Mouse (Mus musculus): ENCODE data around the gene Smpd4.
A peak's percentile ranks its signal among the peaks of the same experiment; 100 is the strongest.

The Smpd4 gene

GRCm38 (mm10) chr16:17619198-17620105 is at the start of gene Smpd4:
Gene Smpd4 (plus strand): TSS chr16:17619354.
- DNase-seq = peak; percentile 91 to 96

GRCm38 (mm10) chr16:17575870-17576824 is 43.0 kb upstream of the Smpd4 start:
- DNase-seq = peak; percentile 81 to 90

GRCm38 (mm10) chr16:17576825-17577215 is 42.3 kb upstream of the Smpd4 start:
- DNase-seq = no peak

GRCm38 (mm10) chr16:17583064-17583463 is 36.1 kb upstream of the Smpd4 start, which contains the start of gene Slc7a4:
Gene Slc7a4 (minus strand): TSS chr16:17583214.
- DNase-seq = peak in 1 of 2 experiments; percentile 53

- DNase-seq = no peak
Measured at GRCm38 (mm10) chr16:17584555-17584954, 34.6 kb upstream of the Smpd4 start.

- no peak for DNase-seq
Measured at GRCm38 (mm10) chr16:17590731-17591130, 28.4 kb upstream of the Smpd4 start.

- peak; percentile 6 to 10 for DNase-seq
Measured at GRCm38 (mm10) chr16:17600944-17601562, 18.1 kb upstream of the Smpd4 start.

- DNase-seq = no peak
Measured at GRCm38 (mm10) chr16:17604941-17605340, 14.2 kb upstream of the Smpd4 start.

GRCm38 (mm10) chr16:17605684-17606083 is 13.5 kb upstream of the Smpd4 start:
- no peak for DNase-seq

- no peak for DNase-seq
Measured at GRCm38 (mm10) chr16:17611383-17611782, 7.8 kb upstream of the Smpd4 start.

GRCm38 (mm10) chr16:17614740-17615139 is 4.4 kb upstream of the Smpd4 start:
- peak in 1 of 2 experiments; percentile 17 for DNase-seq

- no peak for DNase-seq
Measured at GRCm38 (mm10) chr16:17616212-17616611, 2.9 kb upstream of the Smpd4 start.

GRCm38 (mm10) chr16:17617922-17618565 is 1.1 kb upstream of the Smpd4 start:
- DNase-seq = peak; percentile 50 to 82

GRCm38 (mm10) chr16:17621936-17622335 is 2.8 kb downstream of the Smpd4 start:
- no peak for DNase-seq

- peak in 1 of 2 experiments; percentile 13 for DNase-seq
Measured at GRCm38 (mm10) chr16:17625488-17626268, 6.5 kb downstream of the Smpd4 start.

- no peak for DNase-seq
Measured at GRCm38 (mm10) chr16:17626269-17626555, 7.1 kb downstream of the Smpd4 start.

- DNase-seq = no peak
Measured at GRCm38 (mm10) chr16:17632580-17632979, 13.4 kb downstream of the Smpd4 start.

- DNase-seq = peak in 1 of 2 experiments; percentile 16
Measured at GRCm38 (mm10) chr16:17633481-17634181, 14.5 kb downstream of the Smpd4 start.

- DNase-seq = no peak
Measured at GRCm38 (mm10) chr16:17636904-17637303, 17.8 kb downstream of the Smpd4 start.

- DNase-seq = peak in 1 of 2 experiments; percentile 18
Measured at GRCm38 (mm10) chr16:17637610-17638009, 18.5 kb downstream of the Smpd4 start.

Data from kidney, postnatal 36 days (tissue).